Mouse (Mus musculus) liver (tissue): Measurements from ENCODE around the gene Sgsm3.
A peak's percentile ranks its signal among the peaks of the same experiment; 100 is the strongest.

Experiments used
- DNase-seq: peaks from one replicate; pipeline ENCODE4 v3.0.0-alpha.2; 2020; ENCODE audit warnings: mixed read lengths

The Sgsm3 gene

DNA sequence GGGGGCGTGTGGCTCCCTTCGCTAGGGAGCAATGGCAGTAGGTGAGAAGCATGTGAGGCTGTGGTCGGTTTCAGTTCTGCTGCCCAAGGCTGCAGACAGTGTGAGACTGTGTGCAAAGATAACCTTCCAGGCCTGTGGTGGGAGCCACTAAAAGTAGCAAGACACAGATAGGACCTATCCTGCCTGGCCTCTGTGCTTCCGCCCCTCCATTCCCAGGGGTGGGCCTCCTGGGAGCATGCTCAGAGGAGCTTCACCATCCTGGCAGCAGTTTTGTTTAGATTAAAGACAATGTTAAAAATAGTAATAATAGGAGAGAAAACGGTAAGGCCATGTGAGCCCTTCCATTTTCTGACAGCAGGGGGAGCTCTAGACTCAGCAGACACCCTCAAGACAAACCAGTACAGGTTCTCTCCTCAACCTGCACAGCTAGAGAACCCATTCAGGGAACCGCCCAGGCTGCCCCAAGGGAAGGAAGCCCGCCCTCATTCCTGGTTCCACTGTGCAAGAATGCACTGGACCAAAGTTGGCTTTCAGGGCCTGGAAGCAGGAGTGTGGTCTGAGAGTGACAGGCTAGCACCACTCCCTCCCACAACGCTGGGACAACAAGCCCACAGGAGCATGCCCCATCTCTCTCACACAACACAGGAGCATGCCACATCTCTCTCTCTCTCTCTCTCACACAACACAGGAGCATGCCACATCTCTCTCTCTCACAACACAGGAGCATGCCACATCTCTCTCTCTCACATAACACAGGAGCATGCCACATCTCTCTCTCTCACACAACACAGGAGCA, 50.0 kb downstream of the Sgsm3 start:
- peak; percentile 80 for DNase-seq

DNA sequence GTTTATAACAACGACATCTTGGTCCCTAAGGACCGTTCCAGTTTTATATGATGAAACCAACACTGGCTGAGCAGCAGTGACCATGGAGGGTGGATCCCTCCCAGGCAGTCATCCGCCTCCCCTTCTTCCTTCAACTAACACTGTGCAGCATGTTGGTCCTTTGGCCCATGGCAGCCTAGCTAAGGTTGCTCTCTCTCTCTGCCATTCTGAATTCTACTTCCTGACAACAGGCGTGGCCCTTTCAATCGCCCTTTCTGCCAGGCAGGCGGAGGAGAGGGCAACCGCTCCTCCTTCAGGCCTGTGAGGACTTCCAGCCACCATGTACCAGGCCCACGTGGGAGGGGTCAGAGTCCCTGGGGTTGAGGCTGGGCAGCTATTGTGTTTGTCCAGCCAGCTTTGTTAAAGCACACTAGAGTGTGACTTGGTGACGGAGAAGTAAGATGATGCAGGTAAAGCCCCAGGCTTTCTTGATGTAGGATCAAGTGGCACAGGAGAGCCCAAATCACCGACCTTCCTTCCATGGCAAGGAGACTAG, 53.4 kb downstream of the Sgsm3 start:
- DNase-seq, result no peak

DNA sequence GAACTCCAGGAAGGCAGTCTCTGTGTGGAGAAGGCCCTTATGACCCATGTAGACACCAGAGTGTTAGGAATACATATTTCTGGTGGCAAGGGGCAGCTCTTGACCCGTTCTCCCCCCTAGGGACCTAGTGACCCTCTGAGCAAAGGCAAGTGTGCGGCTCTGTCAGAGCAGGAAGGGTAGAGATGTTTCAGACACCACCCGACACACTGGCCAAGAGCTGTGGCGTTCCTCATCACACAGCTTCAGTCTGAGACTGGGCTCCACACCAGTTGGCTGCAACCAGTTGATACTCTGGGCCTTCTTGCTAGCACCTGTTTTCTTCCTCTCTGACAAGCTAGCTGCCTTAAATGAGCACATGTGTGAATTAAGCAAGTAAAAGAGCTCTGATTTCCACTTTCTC, 54.0 kb downstream of the Sgsm3 start:
- no peak for DNase-seq

DNA sequence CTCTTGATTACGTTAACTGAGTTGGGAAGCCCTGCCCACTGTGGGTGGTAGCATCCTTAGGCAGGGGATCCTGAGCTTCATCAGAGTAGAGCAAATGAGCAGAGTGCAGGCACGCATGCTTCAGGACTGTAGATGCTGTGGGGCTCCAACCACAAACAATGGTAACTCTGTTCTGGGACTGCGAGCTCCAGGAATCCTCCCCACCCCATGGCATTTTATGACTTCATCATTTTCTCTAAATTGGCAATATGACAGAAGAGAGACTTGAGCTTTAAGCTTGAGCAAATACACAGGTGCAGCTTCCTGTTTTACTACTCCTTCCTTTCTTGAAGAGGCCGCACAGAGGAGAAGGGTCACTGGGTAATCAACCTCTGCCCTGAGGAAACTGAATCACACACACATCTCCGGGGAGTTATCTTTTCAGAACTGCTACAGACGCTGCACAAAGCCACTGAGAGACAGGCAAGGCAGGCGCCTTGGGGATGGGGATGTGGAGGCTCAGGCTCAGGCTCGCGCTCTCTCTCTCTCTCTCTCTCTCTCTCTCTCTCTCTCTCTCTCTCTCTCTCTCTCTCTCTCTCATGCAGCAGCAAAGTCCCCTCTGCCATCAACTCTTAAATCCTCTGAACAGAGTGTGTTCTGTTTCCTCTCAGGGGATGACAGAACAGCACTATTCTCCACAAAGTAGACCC, 55.5 kb downstream of the Sgsm3 start:
- DNase-seq, result no peak

DNA sequence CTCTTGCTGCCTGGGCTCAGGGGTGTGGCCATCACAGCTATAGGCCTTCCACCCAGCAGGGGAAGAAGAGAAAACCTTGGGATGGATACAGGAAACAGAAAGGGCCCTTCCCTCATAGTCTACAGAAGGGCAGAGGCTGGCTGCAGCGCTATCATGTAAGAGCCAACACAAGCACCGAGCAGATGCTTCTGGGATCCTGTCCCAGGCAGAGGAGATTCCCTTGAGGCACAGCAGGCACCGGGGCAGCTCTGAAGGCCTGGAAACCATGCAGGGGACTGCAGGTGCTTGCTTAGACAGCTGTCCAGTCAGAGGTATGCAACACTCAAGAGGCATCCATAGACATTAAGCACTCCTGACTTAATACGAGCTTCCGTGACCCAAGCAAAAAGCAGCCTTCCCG, 56.6 kb downstream of the Sgsm3 start:
- no peak for DNase-seq

DNA sequence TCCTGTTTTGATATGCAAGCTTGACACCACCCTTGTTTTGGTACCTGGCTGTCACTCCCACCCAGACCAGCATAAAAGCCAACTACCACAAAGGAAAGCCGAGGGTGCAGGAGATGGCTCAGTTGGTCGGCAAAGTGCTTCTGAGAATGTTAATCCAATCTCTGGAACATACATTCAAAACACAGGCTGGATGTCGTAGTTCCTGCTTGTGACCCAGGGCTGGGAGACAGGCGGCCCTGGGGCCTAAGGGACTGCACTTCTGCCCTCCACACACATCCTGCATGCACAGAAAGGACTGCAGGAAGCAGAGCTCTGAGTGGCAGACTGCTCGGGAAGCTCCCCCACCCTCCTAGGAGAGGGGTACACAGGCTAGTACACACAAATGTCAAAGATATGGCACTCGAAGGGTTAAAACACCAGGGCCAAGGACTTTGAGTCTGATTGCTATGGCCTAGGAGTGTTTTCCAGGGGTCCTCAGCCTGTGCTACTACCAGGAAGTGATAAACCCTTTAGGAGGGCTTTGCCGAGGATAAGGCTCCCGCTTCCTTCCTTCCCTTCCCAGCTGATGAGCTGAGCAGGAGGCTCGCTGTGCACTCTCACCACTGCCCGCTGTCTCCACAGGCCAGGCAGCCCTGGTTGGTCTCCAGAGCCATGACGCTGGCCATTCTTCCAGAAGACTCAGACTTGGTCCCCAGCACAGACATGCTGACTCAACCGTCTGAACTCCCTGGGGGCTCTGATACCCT, 58.0 kb downstream of the Sgsm3 start:
- DNase-seq, result peak; percentile 24

DNA sequence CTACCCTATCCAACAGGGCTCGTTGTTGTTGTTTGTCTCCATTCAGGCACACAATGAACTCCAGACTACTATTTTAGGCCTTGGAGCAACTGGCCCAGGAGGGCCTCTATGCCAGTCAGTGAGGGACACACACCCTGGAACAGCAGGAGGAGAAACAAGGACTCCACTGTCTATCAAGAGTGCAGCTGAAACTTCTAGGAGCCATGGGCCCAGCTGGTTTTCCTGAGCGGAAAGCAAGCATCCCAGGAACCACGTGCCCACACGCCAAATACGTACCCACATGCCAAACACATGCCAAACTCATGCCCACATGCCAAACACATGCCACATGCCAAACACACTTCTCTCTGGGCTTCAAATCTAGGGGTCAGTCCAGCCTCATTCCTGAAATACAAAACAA, 60.9 kb downstream of the Sgsm3 start:
- DNase-seq, result no peak

DNA sequence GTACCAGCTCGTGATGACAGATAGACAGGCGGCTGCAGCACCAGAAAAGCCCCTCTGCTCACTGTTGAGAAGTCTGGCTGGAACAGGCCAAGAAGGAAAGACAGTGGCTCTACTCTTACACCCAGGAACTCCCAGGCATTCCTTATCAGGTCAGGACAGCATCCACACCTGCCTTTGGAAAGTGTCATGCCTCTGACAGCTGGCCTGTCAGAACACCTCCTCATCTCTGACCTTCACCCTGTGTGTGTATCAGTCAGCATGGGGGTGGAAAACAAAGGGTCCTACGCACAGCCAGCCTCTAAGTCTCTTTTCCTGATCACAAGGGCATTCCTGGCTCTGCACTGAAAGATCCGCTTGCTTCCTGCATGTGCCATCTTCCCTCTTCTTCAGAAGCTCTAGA, 64.2 kb downstream of the Sgsm3 start:
- DNase-seq, result no peak

DNA sequence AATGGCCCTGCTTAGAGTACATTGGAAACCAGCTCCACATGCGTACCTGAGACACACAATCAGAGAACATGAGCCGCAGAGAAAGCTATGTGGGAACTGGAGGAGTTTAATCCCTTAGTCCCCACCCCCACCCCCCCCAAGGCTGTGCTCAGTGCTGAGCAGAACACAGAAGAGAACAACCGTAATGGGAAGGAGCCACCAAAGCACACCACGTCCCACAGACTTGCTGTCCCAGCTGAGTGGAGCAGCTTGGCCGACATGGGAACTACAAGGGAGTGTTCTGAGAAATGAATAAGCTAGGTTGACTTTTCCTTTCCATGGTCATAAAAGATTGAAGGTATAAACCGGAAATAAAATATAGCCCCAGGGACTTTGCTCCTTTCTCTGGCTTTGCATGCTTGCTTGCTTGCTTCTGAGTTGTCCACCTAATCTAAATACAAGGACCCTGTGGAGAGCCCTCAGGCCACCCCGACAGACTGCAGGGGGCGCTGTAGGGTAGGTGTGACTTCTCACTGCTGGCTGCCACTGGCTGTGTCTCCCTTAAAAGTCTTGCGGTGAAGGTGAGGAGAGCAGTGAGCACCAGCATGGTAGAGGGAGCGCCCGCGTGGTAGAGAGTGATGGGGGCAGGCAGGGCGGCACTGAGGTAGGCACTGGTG, 64.8 kb downstream of the Sgsm3 start:
- DNase-seq, result peak; percentile 60

DNA sequence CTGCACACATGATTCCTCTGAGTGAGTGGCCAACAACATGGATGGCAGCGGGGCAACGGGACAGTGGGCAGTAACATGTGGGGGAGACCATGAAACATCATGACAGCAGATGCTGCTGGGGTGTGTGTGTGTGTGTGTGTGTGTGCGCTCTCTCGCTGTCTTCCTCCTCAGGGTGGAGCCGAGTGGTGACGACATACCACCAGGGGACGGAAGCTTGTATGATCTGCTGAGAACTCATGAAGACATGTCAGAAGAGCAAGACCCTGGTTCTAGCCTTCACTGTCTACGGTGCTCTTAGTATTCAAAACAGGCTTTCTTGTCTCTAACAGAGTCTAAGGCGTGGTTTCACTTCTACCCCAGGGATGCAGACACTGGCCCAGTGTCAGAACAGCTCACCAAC, 66.9 kb downstream of the Sgsm3 start:
- no peak for DNase-seq

DNA sequence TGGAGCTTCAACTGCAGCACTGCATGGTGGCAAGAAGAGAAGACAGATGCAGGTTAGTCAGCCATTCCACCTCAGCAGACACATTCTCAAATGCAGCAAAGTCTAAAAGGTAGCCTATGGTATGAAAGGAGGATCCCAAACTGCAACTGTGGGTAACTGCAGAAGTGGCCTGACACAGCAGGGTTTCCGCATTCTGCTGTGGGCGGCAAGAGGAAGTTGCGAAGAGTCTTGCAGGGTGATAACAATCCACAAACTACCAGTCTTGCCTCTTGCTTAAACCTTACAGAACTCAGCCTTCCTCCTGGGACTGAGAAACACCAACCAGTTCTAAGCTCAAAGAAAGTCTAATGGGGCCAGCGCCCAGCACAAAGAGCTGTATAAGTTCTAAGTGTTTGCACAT, 67.8 kb downstream of the Sgsm3 start:
- peak; percentile 28 for DNase-seq

DNA sequence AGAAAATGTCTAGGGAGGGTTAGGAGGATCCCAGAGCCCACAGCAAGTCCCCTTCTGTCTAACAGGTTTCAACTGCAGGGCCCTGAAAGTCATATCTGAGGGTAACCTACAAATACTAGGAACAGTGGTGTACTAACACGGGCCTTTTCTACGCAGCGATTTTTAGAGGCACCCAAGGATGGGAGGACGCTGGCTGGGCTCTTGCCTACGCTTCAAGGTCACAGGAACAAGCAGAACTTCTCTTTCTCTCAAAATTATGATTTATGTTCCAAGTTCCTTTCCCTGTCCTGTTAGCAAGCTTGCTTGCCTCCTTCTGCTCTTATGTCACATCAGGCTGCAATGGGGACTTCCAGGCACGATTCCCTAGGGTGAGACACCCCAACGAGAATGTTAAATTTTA, 68.5 kb downstream of the Sgsm3 start:
- no peak for DNase-seq

DNA sequence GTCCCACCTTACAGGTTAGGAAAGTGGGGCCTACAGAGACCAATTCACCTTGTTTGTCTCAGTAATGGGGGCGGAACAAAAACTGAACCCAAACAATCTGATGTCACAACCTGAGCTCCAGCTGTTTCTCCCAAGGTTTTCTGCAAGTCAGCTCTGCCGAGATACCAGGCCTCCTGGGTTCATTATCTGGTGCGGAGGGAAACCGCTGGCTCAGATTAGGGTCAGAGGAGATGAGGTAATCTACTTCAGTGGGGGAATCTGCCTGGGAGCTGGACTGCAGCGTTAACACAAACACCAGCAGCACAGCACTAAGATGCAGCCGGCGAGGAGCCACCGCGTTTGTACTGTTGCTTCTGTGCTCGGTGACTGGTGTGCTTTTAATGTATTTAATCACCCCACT, 69.9 kb downstream of the Sgsm3 start:
- peak; percentile 64 for DNase-seq

DNA sequence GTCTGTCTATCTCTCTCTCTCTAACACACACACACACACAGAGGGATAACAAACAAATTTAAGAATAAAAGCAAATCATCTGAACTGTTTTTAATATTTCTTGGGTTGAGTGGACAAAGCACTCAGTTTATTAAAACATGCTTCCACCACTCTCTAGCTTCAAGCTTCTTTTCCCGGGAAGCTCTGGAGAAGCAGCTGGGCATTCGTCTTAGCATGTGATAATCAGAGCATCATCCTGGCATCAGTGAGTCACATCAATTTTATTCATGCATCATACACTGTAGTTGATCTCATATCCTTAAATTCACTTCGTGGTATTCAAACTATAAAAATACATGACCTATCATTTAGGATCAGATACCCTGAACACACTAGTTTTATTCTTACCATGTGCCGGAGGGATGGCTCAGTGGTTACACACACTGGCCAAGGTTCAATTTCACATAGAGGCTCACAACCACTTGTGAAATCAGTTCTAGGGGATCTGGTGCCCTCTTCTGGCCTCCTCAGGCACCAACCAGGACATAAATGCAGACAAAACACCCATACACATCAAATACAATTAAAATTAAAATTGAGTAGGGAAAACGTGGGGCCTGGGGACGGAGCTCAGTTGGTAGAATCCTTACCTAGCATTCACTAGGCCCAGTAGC, 72.0 kb downstream of the Sgsm3 start:
- no peak for DNase-seq

DNA sequence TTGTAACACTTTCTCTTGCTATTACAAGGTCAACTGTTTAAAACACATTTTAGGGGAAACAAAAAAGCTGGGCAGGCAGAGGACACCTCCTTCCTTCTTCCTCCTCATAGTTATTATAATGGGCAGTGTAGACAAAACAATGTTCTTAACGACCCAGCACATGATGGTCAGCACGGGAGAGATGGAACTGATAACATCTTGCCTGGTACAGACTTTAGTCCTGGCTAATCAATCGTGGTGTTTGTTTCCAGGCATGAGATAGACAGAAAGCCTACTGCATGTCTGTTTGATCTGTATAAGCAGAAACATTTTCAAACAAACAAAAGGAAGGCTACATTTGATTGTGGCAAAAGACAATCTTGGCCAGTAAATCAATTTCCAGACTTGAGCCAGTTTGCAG, 72.9 kb downstream of the Sgsm3 start:
- no peak for DNase-seq

DNA sequence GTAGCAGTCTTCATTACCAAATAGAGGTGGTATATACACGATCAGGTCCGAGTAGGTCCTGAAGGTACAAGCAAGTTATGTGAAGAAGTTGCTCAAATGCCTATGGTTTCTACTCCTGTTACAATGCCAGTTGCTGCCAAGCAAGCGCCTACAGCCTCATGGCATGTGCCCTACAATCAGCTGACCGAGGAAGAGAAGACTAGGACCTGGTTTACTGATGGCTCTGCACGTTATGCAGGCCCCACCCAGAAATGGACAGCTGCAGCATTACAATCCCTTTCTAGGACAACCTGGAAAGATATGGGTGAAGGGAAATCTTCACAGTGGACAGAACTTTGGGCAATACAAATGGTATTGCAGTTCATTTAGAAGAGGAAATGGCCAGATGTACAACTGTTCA, 74.9 kb downstream of the Sgsm3 start:
- no peak for DNase-seq

DNA sequence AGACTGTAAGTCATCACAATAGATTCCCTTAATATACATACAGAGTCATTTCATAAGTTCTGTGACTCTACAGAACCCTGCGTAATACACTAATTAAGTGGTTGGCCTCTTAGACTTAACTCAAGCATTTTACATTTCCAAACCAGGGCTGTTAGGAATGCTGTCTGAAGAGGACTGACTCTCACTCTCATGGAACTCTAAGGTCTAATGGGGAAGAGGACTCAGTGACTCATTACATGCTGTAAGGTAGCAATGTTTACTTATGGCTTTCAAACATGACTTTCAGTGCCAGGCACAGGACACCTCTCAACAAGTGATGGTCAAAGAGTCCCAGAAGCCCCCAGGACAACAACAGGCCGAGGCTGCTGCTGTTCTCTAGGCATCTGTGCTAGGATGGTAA, 77.9 kb downstream of the Sgsm3 start:
- DNase-seq, result no peak

DNA sequence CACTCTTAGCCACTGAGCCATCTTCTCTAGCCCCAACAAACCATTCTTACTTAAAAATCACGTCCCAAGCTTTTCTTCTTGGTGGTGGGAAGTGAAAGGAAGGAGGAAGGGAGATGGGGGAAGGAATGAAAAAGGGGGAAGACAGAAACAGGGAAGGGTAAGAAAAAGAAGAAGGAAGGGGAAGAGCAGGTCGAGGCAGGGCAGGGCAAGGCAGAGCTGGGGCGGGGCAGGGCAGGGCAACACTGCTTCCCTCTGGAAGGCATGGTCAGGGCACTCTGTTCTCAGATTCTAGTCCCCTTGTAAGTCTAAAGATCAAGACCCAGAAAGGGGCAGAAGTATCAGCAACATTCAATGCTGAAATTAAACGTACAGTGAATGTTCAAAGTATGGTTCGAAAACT, 80.2 kb downstream of the Sgsm3 start:
- no peak for DNase-seq

DNA sequence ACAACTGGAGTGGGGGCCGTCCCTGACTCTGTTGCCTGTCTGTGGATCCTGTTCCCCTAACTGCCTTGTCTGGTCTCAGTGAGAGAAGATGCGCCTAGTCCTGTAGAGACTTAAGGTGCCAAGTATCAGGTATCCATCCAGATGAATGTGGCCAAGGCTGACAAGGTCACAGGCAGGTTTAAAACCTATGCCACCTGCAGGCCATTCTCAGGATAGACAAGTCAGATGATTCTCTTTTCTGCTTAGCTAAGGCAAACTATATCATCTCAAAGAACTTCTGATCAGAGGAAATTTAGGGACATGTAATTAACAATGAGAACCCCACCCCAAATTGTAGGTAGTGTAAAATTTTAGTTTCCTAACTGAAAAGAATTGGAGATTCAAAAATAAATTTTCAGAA, 83.4 kb downstream of the Sgsm3 start:
- DNase-seq, result no peak
